Mouse (Mus musculus): ENCODE results near the gene Nhsl2.

GRCm38 (mm10) chrX:102065213-102065775 is 216.1 kb downstream of the Nhsl2 start:
- TF ChIP-seq CTCF (IDR thresholded peaks at IDR 0.05; ENCODE audit: low read depth) (no peak), EP300 (IDR thresholded peaks at IDR 0.05; ENCODE audit: low read depth) (no peak)

Data from liver, postnatal 0 days (tissue).